Mouse (Mus musculus) forebrain, embryonic 15.5 days (tissue): Measurements from ENCODE around the gene Krt28. TPM values are rescaled to one million over a fixed set of nuclear protein-coding genes. Genes with fewer than 3 reads are reported as not detected.

ENCODE experiments used
- ATAC-seq: fragments of 200-750 bp; cut with Nextera tagmentation; replicated peaks from 2 replicates; pipeline ENCODE4 v1.8.0; 2017; ENCODE audit warnings: mild to moderate bottlenecking, moderate TSS enrichment, moderate library complexity
- H3K27ac ChIP-seq: fragments of 300-500 bp; sonication (generic); replicated peaks from 2 replicates; pipeline ENCODE4 v1.5.1; 2015; ENCODE audit warnings: mild to moderate bottlenecking, inconsistent platforms
- H3K27me3 ChIP-seq: fragments of 300-500 bp; sonication (generic); 2 replicates; pipeline ENCODE4 v1.6.1; 2015; ENCODE audit warnings: inconsistent platforms
- H3K36me3 ChIP-seq: fragments of 300-500 bp; sonication (generic); 2 replicates; pipeline ENCODE4 v1.6.1; 2015; ENCODE audit warnings: mild to moderate bottlenecking, inconsistent platforms
- H3K4me1 ChIP-seq: fragments of 300-500 bp; sonication (generic); 2 replicates; pipeline ENCODE4 v1.6.1; 2015; ENCODE audit warnings: inconsistent platforms
- H3K4me2 ChIP-seq: fragments of 300-500 bp; sonication (generic); replicated peaks from 2 replicates; pipeline ENCODE4 v1.6.1; 2015; ENCODE audit warnings: mild to moderate bottlenecking, inconsistent platforms
- H3K4me3 ChIP-seq: fragments of 300-500 bp; sonication (generic); 2 replicates; pipeline ENCODE4 v1.5.1; 2015; ENCODE audit warnings: mild to moderate bottlenecking, inconsistent platforms
- H3K9ac ChIP-seq: fragments of 300-500 bp; sonication (generic); replicated peaks from 2 replicates; pipeline ENCODE4 v1.6.1; 2015; ENCODE audit warnings: mild to moderate bottlenecking, inconsistent platforms
- H3K9me3 ChIP-seq: fragments of 300-500 bp; sonication (generic); 2 replicates; pipeline ENCODE4 v1.6.1; 2016; ENCODE audit warnings: inconsistent platforms
- WGBS: fragments of 180-500 bp; shearing (Covaris S2); methylation state at CpG from one replicate; pipeline ENCODE4 v1.1.7; 2015; ENCODE audit warnings: mixed read lengths; 5-methylcytosine and 5-hydroxymethylcytosine counted together
- polyA plus RNA-seq: library from polyadenylated mRNA; unstranded; fragments of >200 nt; fragmentation: Nextera tagmentation; extraction: Ambion mirVana; gene quantifications from 2 replicates; pipeline ENCODE4 v1.2.1, GENCODE M21; 2015

Gene Krt28
- 0.14 and 0.33 TPM in 2 replicates for polyA plus RNA-seq

DNA sequence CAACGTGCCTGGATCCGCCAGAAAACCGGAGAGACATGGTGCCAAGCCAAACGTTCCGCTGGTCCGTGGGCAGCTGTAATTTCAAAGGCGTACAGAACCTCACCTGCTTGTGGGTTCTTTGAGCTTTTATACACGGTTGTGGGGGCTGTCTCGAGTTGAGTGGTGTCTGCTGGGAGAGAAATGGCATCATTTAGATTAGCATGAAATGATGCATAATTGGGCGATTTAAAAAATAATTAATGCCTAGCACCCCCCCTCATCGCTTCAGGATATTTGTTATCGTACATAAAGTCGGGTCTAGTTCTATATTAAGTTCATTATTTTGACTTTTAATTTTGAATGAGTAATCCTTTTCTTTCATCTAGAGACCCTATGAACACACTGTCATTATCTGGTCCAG is at the start of gene Krt28:
TSS of gene Krt28 (minus strand) at position 101 of the 400 bp plus-strand sequence.
- H3K4me1 ChIP-seq = no peaks in the 10 kb centered on the region
- H3K27me3 ChIP-seq = no peaks in the 10 kb centered on the region
- H3K4me3 ChIP-seq = no peak within 1 kb of the TSS
- H3K4me2 ChIP-seq = no peak within 1 kb of the TSS
- H3K36me3 ChIP-seq = no peaks in the 10 kb centered on the region
- H3K9ac ChIP-seq = no peak within 1 kb of the TSS
- no peaks in the 10 kb centered on the region for H3K9me3 ChIP-seq
- 81% methylated on average over 13 of the region's 13 CpGs for WGBS
- ATAC-seq = no peak
- H3K27ac ChIP-seq = no peak within 1 kb of the TSS

DNA sequence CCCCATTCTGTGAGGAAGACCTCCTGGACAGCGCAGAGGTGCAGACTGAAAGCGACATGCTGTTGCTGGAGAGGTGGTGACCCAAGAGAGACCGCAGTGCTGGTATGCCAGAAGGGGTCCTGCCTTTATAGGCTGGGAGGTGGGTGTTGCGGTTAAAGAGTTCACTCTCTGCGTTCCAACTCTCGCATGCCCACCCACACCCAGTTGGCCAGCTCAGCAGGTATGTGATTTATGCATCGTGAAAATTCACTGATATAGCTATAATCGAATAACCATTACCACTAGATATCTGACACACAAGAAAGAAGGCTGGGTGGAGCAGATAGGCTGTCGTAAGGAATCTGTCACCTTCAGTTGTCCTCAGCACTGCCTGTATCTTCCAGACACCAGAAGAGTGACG is 47.5 kb upstream of the Krt28 start, which contains the start of gene Krt12:
TSS of gene Krt12 (minus strand) at position 101 of the 400 bp plus-strand sequence.
- no peak within 1 kb of the TSS for H3K4me3 ChIP-seq
- H3K27ac ChIP-seq = no peak within 1 kb of the TSS
- no peak within 1 kb of the TSS for H3K4me2 ChIP-seq
- no peaks in the 10 kb centered on the region; the same call in 1 of the 2 replicates for H3K27me3 ChIP-seq
- H3K9me3 ChIP-seq = no peaks in the 10 kb centered on the region
- H3K9ac ChIP-seq = no peak within 1 kb of the TSS
- H3K4me1 ChIP-seq = no peaks in the 10 kb centered on the region
- 92% methylated on average over 10 of the region's 10 CpGs for WGBS
- H3K36me3 ChIP-seq = no peaks in the 10 kb centered on the region
- no peak for ATAC-seq

DNA sequence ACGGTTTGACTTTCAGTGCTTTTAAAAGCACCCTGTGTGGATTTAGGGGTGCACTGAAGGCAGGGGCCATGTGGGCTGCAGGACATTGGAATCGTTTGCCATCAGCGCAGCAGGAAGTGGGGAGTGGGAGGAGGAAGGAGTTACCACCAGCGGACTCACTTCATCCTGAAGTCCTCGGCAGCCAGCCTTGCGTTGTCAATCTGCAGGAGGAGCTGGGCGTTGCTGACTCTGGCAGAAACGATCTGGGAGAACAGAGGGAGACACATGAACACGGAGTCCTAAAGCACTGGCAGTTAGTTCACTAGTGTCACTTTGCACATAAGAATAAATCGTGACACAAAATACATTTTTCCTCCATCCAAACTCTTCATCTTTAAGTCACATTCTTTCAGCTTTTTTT is 45.9 kb upstream of the Krt28 start:
- Histone ChIP-seq H3K27me3 (no peaks in the 10 kb centered on the region; the same call in 1 of the 2 replicates), H3K27ac (no peak overlapping the region), H3K4me1 (no peaks in the 10 kb centered on the region), H3K9me3 (no peaks in the 10 kb centered on the region), H3K9ac (no peak overlapping the region), H3K36me3 (no peaks in the 10 kb centered on the region), H3K4me3 (no peak overlapping the region), H3K4me2 (no peak overlapping the region)
- 66% methylated on average over 10 of the region's 10 CpGs for WGBS
- no peak for ATAC-seq

DNA sequence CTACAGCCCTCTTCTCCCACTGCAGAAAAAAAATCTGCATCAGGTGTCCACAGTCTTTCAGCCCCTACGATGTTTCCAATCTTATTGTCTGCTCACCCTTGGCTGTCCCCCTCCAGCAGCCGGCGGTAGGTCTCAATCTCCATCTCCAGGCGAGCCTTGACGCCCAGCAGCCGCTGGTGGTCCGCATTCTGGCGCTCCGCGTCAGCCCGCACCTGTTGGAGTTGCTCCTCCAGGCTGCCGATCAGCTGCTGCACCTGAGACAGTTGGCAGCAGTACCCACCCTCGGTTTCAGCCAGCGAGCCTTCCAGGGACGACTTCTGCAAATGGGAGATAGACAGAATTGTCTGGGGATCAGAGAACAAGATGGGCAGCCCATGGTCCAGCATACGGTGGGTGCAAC is 43.1 kb upstream of the Krt28 start:
- Histone ChIP-seq H3K9me3 (no peaks in the 10 kb centered on the region), H3K27ac (no peak overlapping the region), H3K36me3 (no peaks in the 10 kb centered on the region), H3K4me1 (no peaks in the 10 kb centered on the region), H3K9ac (no peak overlapping the region), H3K27me3 (no peaks in the 10 kb centered on the region; the same call in 1 of the 2 replicates), H3K4me3 (no peak overlapping the region), H3K4me2 (no peak overlapping the region)
- 63% methylated on average over 16 of the region's 16 CpGs for WGBS
- no peak for ATAC-seq

DNA sequence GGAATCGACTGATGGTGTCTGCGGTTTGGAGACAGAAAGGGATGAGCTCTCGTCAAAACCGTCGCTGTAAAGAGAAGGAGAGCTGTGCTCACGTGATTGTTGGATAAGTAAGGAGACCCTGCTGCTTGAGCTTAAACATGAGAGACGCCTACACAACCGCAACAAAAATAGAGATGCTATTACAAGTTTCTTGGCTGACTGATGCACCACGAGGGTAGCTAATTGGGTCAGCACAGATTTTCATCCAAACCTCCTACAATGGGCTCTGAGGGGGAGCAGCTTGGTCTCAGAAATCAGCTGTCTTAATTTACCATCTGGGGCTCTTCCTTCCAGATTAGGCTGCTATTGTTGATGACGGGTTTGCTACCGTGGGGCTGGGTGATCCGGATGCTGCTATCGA is 42.2 kb upstream of the Krt28 start:
- H3K36me3 ChIP-seq = no peaks in the 10 kb centered on the region
- 62% methylated on average over 13 of the region's 13 CpGs for WGBS
- H3K27me3 ChIP-seq = no peaks in the 10 kb centered on the region; the same call in 1 of the 2 replicates
- H3K27ac ChIP-seq = no peak overlapping the region
- H3K4me1 ChIP-seq = no peaks in the 10 kb centered on the region
- ATAC-seq = no peak
- no peak overlapping the region for H3K9ac ChIP-seq
- no peak overlapping the region for H3K4me2 ChIP-seq
- H3K4me3 ChIP-seq = no peak overlapping the region
- H3K9me3 ChIP-seq = no peaks in the 10 kb centered on the region

DNA sequence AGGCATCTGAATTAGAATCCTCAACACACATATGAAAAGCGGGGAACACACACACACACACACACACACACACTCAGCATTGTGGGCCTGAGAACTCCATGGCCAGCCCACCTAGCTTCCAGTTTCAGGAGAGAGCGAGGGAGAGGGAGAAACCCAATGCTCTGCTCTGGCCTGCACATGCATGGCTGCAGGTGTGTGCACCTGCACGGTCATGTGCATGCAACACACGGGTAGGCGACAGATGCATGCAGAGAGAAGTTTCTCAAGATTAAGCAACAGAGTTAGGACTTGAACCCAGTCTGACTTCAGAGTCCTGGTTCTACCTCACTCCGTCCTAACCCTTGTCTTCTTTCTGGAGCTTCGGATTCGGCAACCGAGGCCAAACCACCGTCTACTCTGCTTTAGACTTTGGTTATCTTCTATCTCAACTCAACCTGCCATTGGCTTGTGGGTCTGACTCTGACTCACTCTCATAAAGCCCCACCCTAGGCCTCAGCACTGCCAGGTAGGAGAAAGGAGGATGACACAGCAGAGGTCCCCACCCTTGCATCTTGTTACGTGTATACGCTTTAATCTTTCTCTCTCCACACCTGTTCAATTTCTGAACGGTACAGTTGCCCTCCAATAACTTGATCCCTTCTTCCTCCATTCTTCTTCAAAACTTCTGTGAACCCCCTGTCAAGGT is 39.9 kb upstream of the Krt28 start:
- WGBS = 91% methylated on average over 13 of the region's 13 CpGs
- Histone ChIP-seq H3K9me3 (no peaks in the 10 kb centered on the region), H3K4me2 (no peak overlapping the region), H3K9ac (no peak overlapping the region), H3K4me1 (no peaks in the 10 kb centered on the region), H3K36me3 (no peaks in the 10 kb centered on the region), H3K27ac (no peak overlapping the region), H3K27me3 (no peaks in the 10 kb centered on the region), H3K4me3 (no peak overlapping the region)
- ATAC-seq = no peak

DNA sequence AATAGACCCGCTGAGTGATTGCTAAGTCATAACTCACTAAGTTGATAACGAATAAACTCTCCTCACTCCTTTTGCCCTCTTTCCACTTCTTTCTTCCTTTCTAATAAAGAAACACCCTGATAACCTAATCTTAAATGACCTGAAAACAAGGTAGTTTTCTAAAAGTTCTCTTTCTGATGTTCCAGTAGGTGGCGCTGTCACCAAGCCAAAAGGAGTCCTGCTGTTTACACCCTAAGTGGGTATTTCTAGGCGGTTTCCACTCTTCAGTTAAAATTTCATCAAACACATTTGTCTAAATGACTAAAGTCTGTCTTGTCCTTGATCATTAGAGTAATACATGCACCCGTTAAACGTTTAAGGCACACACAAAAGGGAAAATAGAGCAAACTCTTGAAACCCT is 38.5 kb upstream of the Krt28 start:
- whole genome bisulfite sequencing = 22% methylated on average over 6 of the region's 6 CpGs

DNA sequence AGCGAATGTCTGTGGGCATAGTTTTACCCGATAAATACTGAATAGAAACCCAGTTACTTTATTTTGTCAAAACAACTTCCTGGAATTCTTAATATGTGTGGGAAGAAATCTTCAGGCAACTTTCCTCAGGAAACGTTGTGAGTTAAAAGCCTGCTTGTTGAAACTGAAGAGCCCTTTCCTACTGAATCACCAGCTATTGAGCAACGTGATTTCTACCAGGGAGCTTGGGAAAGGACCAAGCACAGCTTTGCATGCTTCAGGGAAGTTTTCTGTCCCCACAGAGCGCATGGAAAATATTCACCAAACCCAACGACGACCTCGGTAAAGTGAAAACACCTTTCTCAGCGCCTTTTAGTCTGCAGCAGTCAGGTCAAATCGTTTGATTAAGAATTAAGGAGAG is 31.5 kb upstream of the Krt28 start:
- no peak for ATAC-seq
- H3K9ac ChIP-seq = no peak overlapping the region
- H3K4me1 ChIP-seq = no peaks in the 10 kb centered on the region
- H3K36me3 ChIP-seq = no peaks in the 10 kb centered on the region
- no peaks in the 10 kb centered on the region for H3K9me3 ChIP-seq
- WGBS = 82% methylated on average over 10 of the region's 10 CpGs
- H3K27me3 ChIP-seq = no peaks in the 10 kb centered on the region
- H3K4me2 ChIP-seq = no peak overlapping the region
- no peak overlapping the region for H3K27ac ChIP-seq
- H3K4me3 ChIP-seq = no peak overlapping the region

More for the DNA sequence above, 38.5 kb upstream of the Krt28 start:
- Histone ChIP-seq H3K27ac (no peak overlapping the region), H3K27me3 (no peaks in the 10 kb centered on the region), H3K4me1 (no peaks in the 10 kb centered on the region), H3K36me3 (no peaks in the 10 kb centered on the region), H3K9ac (no peak overlapping the region), H3K4me3 (no peak overlapping the region), H3K9me3 (no peaks in the 10 kb centered on the region), H3K4me2 (no peak overlapping the region)
- ATAC-seq = no peak

DNA sequence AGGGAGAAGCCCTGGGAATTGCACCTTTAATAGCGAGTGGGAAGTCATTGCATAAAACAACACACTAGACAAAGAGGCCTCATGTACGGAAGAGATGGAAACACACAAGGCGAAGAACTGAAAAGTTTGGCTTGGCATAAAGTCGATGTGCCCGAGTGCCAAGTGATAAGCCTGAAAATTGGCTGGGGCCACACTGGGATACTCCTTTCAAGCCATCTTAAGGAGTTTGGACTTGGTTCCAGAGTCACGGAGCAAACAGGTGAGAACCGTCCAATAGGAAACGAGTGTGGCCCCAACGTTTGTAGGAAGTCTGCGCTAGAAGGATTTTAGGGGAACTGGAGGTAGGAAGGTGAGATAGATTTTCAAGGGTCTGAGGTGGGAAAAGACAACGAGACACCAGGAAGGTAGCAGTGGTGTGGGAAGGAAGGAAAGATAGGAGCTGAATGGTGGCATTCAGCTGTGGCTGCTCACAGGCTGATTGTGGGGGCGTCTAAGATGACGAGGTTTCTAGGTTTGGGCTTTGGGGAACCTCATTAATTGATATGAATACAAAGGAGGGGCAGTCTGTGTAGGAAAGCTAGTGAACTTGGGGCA is 25.4 kb upstream of the Krt28 start:
- Histone ChIP-seq H3K36me3 (no peaks in the 10 kb centered on the region), H3K9me3 (no peaks in the 10 kb centered on the region), H3K4me3 (no peak overlapping the region), H3K4me1 (no peaks in the 10 kb centered on the region), H3K27me3 (no peaks in the 10 kb centered on the region), H3K27ac (no peak overlapping the region), H3K4me2 (no peak overlapping the region), H3K9ac (no peak overlapping the region)
- WGBS = 88% methylated on average over 13 of the region's 13 CpGs
- ATAC-seq = no peak

DNA sequence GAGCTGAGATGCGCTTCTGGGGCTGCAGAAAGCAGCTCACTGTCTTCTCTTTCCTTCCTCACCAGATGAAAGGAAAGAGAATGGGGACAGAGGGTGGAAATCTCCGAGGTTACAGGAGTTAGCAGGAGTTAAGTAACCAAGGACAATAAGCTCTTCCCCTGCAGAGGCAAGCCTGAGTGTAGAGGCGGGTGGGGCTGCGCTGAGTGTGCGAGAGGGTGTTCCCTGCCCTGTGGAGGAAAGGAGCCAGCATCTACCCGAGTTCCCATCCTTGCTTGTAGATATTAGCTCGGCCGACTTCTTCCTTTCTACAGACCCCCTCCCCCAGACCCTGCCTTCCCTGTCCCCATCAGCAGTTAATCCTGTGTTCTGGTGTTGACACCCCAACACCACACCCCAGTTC is 24.1 kb upstream of the Krt28 start:
- 52% methylated on average over 7 of the region's 8 CpGs for WGBS
- H3K9ac ChIP-seq = no peak overlapping the region
- no peaks in the 10 kb centered on the region for H3K36me3 ChIP-seq
- no peaks in the 10 kb centered on the region for H3K27me3 ChIP-seq
- no peaks in the 10 kb centered on the region for H3K4me1 ChIP-seq
- no peak overlapping the region for H3K4me2 ChIP-seq
- no peak overlapping the region for H3K27ac ChIP-seq
- no peak for ATAC-seq
- H3K4me3 ChIP-seq = no peak overlapping the region
- no peaks in the 10 kb centered on the region for H3K9me3 ChIP-seq

DNA sequence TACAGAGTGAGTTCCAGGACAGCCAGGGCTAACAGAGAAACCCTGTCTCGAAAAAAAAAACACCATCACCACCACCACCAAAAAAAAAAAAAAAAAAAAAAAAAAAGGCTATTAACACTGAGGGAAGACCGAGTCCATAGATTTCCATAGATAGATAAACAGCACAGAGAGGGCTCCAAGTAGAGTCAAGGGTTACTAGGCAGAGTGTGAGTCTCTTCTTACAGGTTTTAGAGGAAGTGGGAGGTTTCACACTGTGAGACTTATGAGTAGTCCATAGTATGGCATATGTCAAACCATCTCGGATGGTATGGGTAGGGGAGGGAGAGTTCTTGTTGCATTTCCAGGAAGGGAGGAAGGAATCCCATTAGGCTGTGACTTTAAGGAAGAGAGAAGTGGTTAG is 23.4 kb upstream of the Krt28 start:
- no peaks in the 10 kb centered on the region for H3K27me3 ChIP-seq
- no peaks in the 10 kb centered on the region for H3K4me1 ChIP-seq
- no peak overlapping the region for H3K4me2 ChIP-seq
- no peak for ATAC-seq
- H3K27ac ChIP-seq = no peak overlapping the region
- no peak overlapping the region for H3K4me3 ChIP-seq
- no peak overlapping the region for H3K9ac ChIP-seq
- H3K36me3 ChIP-seq = no peaks in the 10 kb centered on the region
- no peaks in the 10 kb centered on the region for H3K9me3 ChIP-seq
- WGBS = 78% methylated on average over 3 of the region's 3 CpGs

DNA sequence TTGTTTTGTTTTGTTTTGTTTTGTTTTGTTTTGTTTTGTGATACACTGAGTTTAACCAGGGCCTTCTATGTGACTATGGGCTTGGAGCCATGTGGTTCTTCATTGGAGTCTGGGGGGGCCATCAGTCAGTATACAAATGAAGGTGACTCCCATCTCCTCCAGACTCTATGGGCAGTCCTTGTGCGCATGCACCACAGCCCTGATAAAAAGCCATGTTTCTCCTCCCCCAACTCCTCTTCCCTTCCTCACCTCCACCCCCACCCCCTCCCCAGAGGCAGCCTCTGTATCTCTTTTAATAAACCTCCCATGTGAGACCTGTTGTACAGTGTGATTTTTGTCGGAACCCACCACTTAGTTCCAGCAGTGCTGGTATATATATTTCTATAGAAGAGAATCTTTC is 22.0 kb upstream of the Krt28 start:
- H3K9ac ChIP-seq = no peak overlapping the region
- no peak overlapping the region for H3K4me2 ChIP-seq
- H3K27me3 ChIP-seq = no peaks in the 10 kb centered on the region
- no peaks in the 10 kb centered on the region for H3K9me3 ChIP-seq
- WGBS = 55% methylated on average over 2 of the region's 2 CpGs
- H3K36me3 ChIP-seq = no peaks in the 10 kb centered on the region
- no peak overlapping the region for H3K4me3 ChIP-seq
- H3K27ac ChIP-seq = no peak overlapping the region
- no peaks in the 10 kb centered on the region for H3K4me1 ChIP-seq
- ATAC-seq = no peak

DNA sequence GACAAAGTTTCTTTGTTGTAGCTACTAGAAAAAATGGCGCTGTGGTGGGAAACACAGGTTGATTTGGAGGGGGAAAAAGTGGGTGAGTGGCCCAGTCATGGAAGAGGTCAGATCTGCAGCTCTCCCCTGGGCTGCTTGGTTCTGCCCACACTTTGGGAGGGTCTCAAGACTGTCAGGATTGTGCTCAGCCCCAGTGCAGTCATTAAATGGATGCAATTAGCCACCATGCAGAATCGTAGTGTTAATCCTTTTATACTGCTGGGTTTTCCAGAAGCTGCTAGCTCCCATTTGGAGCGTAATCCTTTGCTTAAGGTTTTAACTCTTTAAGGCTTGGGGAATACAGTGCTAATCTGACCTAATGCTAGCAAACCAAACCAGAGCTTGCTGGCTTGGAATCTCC is 21.3 kb upstream of the Krt28 start:
- WGBS = 2% methylated on average over 3 of the region's 3 CpGs
- no peaks in the 10 kb centered on the region for H3K36me3 ChIP-seq

More for the DNA sequence above, 21.3 kb upstream of the Krt28 start:
- no peak for ATAC-seq
- H3K9ac ChIP-seq = no peak overlapping the region
- no peaks in the 10 kb centered on the region for H3K27me3 ChIP-seq
- H3K9me3 ChIP-seq = no peaks in the 10 kb centered on the region
- H3K4me3 ChIP-seq = no peak overlapping the region
- H3K27ac ChIP-seq = no peak overlapping the region
- no peak overlapping the region for H3K4me2 ChIP-seq
- H3K4me1 ChIP-seq = no peaks in the 10 kb centered on the region
